Mouse (Mus musculus) E14TG2a.4 (cell line): ENCODE results near the gene Neil3.

ENCODE experiments used
- CTCF ChIP-seq: conservative IDR thresholded peaks from 2 replicates; pipeline ENCODE4 v1.5.1; 2014; ENCODE audit warnings: low read length
- NANOG ChIP-seq: IDR thresholded peaks from 2 replicates; pipeline ENCODE4 v1.6.1; 2014; ENCODE audit warnings: borderline replicate concordance, low read length, mixed read lengths
- POU5F1 ChIP-seq: IDR thresholded peaks from 2 replicates; pipeline ENCODE4 v1.6.1; 2014; ENCODE audit warnings: low read length, borderline replicate concordance

- TF ChIP-seq CTCF = no peak
- no peak for TF ChIP-seq POU5F1
- TF ChIP-seq NANOG = no peak
Observed at GRCm38 (mm10) chr8:53614288-53614646, 24.6 kb downstream of the Neil3 start.
